ENCODE assay signal across 8 mouse cellular contexts in genomic region chr4:57956029-57956960, GRCm38 (mm10). TPM values are rescaled to one million over a fixed set of nuclear protein-coding genes. Genes with fewer than 3 reads are reported as not detected.
DNase-seq lines count a peak whose midpoint lies in the region; ATAC-seq and TF ChIP-seq lines count a peak whose summit lies in the region.

Gene Txn1 (minus strand): TSS chr4:57956411.

- peaks cover 28% of the 10 kb centered on the region for H3K36me3 ChIP-seq in G1E (replicated peaks)
- peaks cover 5% of the 10 kb centered on the region for H3K36me3 ChIP-seq in forebrain, embryonic 16.5 days (ENCODE audit: control insufficient read depth, insufficient read depth)
- H3K36me3 ChIP-seq in lung, embryonic 14.5 days (ENCODE audit: insufficient read depth) = peaks cover 10% of the 10 kb centered on the region
- H3K36me3 ChIP-seq in thymus, adult 2 months (ENCODE audit: control insufficient read depth, insufficient read depth, low read length) = peaks cover 5% of the 10 kb centered on the region

- under 1% methylated on average over 71 of the region's 71 CpGs for WGBS in forebrain, embryonic 16.5 days
- under 1% methylated on average over 71 of the region's 71 CpGs for WGBS in lung, embryonic 14.5 days
- under 1% methylated on average over 71 of the region's 71 CpGs for WGBS in olfactory bulb, adult 2 months
- under 1% methylated on average over 71 of the region's 71 CpGs for WGBS in thymus, adult 2 months

- TF ChIP-seq CTCF in G1E (IDR thresholded peaks at IDR 0.05; ENCODE audit: low read depth, low read length) = no peak
- TF ChIP-seq CTCF in layer of hippocampus, adult 2 months (conservative IDR thresholded peaks at IDR 0.05) = no peak
- TF ChIP-seq CTCF in lung, embryonic 14.5 days (IDR thresholded peaks at IDR 0.05; ENCODE audit: low read depth) = no peak
- TF ChIP-seq CTCF in olfactory bulb, adult 2 months (IDR thresholded peaks at IDR 0.05; ENCODE audit: insufficient read depth, low read depth, low read length) = no peak
- TF ChIP-seq CTCF in thymus, adult 2 months (IDR thresholded peaks at IDR 0.05; ENCODE audit: borderline replicate concordance, control insufficient read depth, extremely low read depth, insufficient read depth, low read length, poor library complexity) = peak; percentile 53

- H3K4me3 ChIP-seq in G1E (ENCODE audit: low read depth, low read length) = peak within 1 kb of the TSS; percentile 93
- H3K4me3 ChIP-seq in forebrain, embryonic 16.5 days (replicated peaks; ENCODE audit: low read length) = peak within 1 kb of the TSS; percentile 55
- peak within 1 kb of the TSS; percentile 87 for H3K4me3 ChIP-seq in layer of hippocampus, adult 2 months
- H3K4me3 ChIP-seq in lung, embryonic 14.5 days (ENCODE audit: low read depth, low read length) = peak within 1 kb of the TSS; percentile 72
- peak within 1 kb of the TSS; percentile 63 for H3K4me3 ChIP-seq in olfactory bulb, adult 2 months (ENCODE audit: insufficient read depth, low read depth, low read length)
- H3K4me3 ChIP-seq in thymus, adult 2 months (ENCODE audit: control insufficient read depth, insufficient read depth, low read length) = peak within 1 kb of the TSS; percentile 74

- peak within 1 kb of the TSS; percentile 85 for H3K4me2 ChIP-seq in forebrain, embryonic 16.5 days (ENCODE audit: low read length)
- peak within 1 kb of the TSS; percentile 79 for H3K4me2 ChIP-seq in lung, embryonic 14.5 days

- peak within 1 kb of the TSS; percentile 70 for H3K9ac ChIP-seq in forebrain, embryonic 16.5 days (replicated peaks; ENCODE audit: low read depth, low read length)
- peak within 1 kb of the TSS; percentile 77 for H3K9ac ChIP-seq in lung, embryonic 14.5 days

- TF ChIP-seq POLR2A in olfactory bulb, adult 2 months (IDR thresholded peaks at IDR 0.05; ENCODE audit: insufficient read depth, low read depth, low read length) = peak; percentile 73
- peak; percentile 90 for TF ChIP-seq POLR2A in thymus, adult 2 months (IDR thresholded peaks at IDR 0.05; ENCODE audit: control insufficient read depth, extremely low read depth, insufficient read depth, low read length, poor library complexity)

- intact Hi-C loops in heart, postnatal 36 days (cut with DNase I) = loop anchor here (5.0 to 10.0 kb wide), 2 partner anchors 126 to 1049 kb away; partner anchors contain the start of gene Gm20503

- ATAC-seq in G1E (ENCODE audit: extremely low read depth, insufficient number of reproducible peaks, low FRiP score, poor library complexity, severe bottlenecking) = peak; percentile 82
- peak; percentile 95 for ATAC-seq in forebrain, embryonic 16.5 days
- ATAC-seq in lung, embryonic 14.5 days (ENCODE audit: insufficient read depth) = peak; percentile 99

- H3K27ac ChIP-seq in forebrain, embryonic 16.5 days (ENCODE audit: low read length) = peak within 1 kb of the TSS; percentile 59
- peak within 1 kb of the TSS; percentile 95 for H3K27ac ChIP-seq in layer of hippocampus, adult 2 months
- H3K27ac ChIP-seq in lung, embryonic 14.5 days (ENCODE audit: low read depth) = peak within 1 kb of the TSS; percentile 91
- H3K27ac ChIP-seq in olfactory bulb, adult 2 months (ENCODE audit: insufficient read depth, low read depth, low read length) = peak within 1 kb of the TSS; percentile 83
- peak within 1 kb of the TSS; percentile 81 for H3K27ac ChIP-seq in thymus, adult 2 months (ENCODE audit: control insufficient read depth, insufficient read depth, low read length)

- peaks cover 55% of the 10 kb centered on the region for H3K4me1 ChIP-seq in G1E (ENCODE audit: insufficient read depth, low read depth, low read length)
- peaks cover 25% of the 10 kb centered on the region for H3K4me1 ChIP-seq in forebrain, embryonic 16.5 days (replicated peaks; ENCODE audit: control insufficient read depth, insufficient read depth, low read length)
- peaks cover 14% of the 10 kb centered on the region for H3K4me1 ChIP-seq in lung, embryonic 14.5 days (ENCODE audit: insufficient read depth)
- H3K4me1 ChIP-seq in olfactory bulb, adult 2 months (ENCODE audit: control insufficient read depth, insufficient read depth, low read length) = peaks cover 12% of the 10 kb centered on the region
- H3K4me1 ChIP-seq in thymus, adult 2 months (replicated peaks; ENCODE audit: control insufficient read depth, insufficient read depth, low read length) = peaks cover 24% of the 10 kb centered on the region

- no peaks in the 10 kb centered on the region for H3K9me3 ChIP-seq in G1E (replicated peaks)
- H3K9me3 ChIP-seq in forebrain, embryonic 16.5 days (ENCODE audit: control insufficient read depth, low read length) = peaks cover under 1% of the 10 kb centered on the region; the same call in 1 of the 2 replicates
- no peaks in the 10 kb centered on the region for H3K9me3 ChIP-seq in lung, embryonic 14.5 days (ENCODE audit: low read depth, low read length)

- H3K27me3 ChIP-seq in G1E (ENCODE audit: insufficient read depth, low read length) = no peaks in the 10 kb centered on the region
- H3K27me3 ChIP-seq in forebrain, embryonic 16.5 days (replicated peaks; ENCODE audit: control insufficient read depth, insufficient read depth, low read length) = no peaks in the 10 kb centered on the region
- no peaks in the 10 kb centered on the region for H3K27me3 ChIP-seq in lung, embryonic 14.5 days (ENCODE audit: insufficient read depth, low read length)
- H3K27me3 ChIP-seq in thymus, adult 2 months (ENCODE audit: control insufficient read depth, insufficient read depth, low read length) = no peaks in the 10 kb centered on the region

- peak; percentile 84 for DNase-seq in G1E (ENCODE audit: low spot score)
- DNase-seq in cerebellum, adult 18-20 months = peak; percentile 96 to 98
- peak; percentile 98 to 99 for DNase-seq in heart, postnatal 36 days
- peak; percentile 93 to 94 for DNase-seq in layer of hippocampus, adult 2 months (ENCODE audit: low spot score in 2 of 2)
- peak; percentile 100 for DNase-seq in lung, embryonic 14.5 days
- peak; percentile 96 for DNase-seq in thymus, adult 2 months

RNA-seq across cellular contexts. Expression of gene Txn1, which starts in this region (rescaled TPM):
- 174 and 189 TPM in 2 replicates for total RNA-seq in G1E (2014; fragmentation: Nextera tagmentation)
- 241 and 298 TPM in 2 replicates for total RNA-seq in G1E (2017)
- 21.9 and 54.6 TPM in 2 replicates for polyA plus RNA-seq in G1E (2012)
- polyA plus RNA-seq in forebrain, embryonic 16.5 days (2015; fragmentation: Nextera tagmentation; extraction: Ambion mirVana) = 261 and 274 TPM in 2 replicates
- 100 to 1,000 TPM; 121 to 131 TPM for total RNA-seq in heart, postnatal 36 days (2021)
- 10 to 100 TPM; 96.7 to 97.5 TPM for total RNA-seq in layer of hippocampus, adult 2 months (2021)
- polyA plus RNA-seq in lung, embryonic 14.5 days (2014; fragmentation: Nextera tagmentation; extraction: Ambion mirVana) = 472 and 487 TPM in 2 replicates
- not detected in 2 replicates for polyA plus RNA-seq in olfactory bulb, adult 2 months (2012; ENCODE audit: insufficient read depth, insufficient read length, low replicate concordance, missing spikeins)
- polyA plus RNA-seq in thymus, adult 2 months (2012; rRNA removed) = 195 and 214 TPM in 2 replicates

Comparison
In these comparisons a context has a peak if more than half of its experiments do, and no peak if none do; other contexts are left out.
1. Peak in every context shown above with its lines: DNase-seq, ATAC-seq, H3K4me3 ChIP-seq and H3K27ac ChIP-seq.